Mouse (Mus musculus): ENCODE data around the gene Dst. TPM values are rescaled to one million over a fixed set of nuclear protein-coding genes. Genes with fewer than 3 reads are reported as not detected.

The Dst gene
- polyA plus RNA-seq, 1 experiment from 2014 or later: 5.9 TPM

GRCm38 (mm10) chr1:34179756-34180155, 271.7 kb downstream of the Dst start:
- whole genome bisulfite sequencing (ENCODE audit: insufficient replicate concordance): 48% methylated on average over 19 of the region's 19 CpGs

GRCm38 (mm10) chr1:34182406-34183249, 274.6 kb downstream of the Dst start:
- no peaks in the 10 kb centered on the region for H3K27me3 ChIP-seq
- no peak for ATAC-seq (ENCODE audit: insufficient read depth)
- H3K27ac ChIP-seq (replicated peaks): no peak overlapping the region
- no peaks in the 10 kb centered on the region; the same call in none of the 2 replicates for H3K36me3 ChIP-seq (replicated peaks)
- H3K4me2 ChIP-seq: no peak overlapping the region
- 70% methylated on average over 24 of the region's 24 CpGs for WGBS (ENCODE audit: insufficient replicate concordance)
- H3K4me3 ChIP-seq (replicated peaks): no peak overlapping the region
- H3K4me1 ChIP-seq (replicated peaks): no peaks in the 10 kb centered on the region
- no peaks in the 10 kb centered on the region for H3K9me3 ChIP-seq (replicated peaks)
- H3K9ac ChIP-seq: no peak overlapping the region

More at GRCm38 (mm10) chr1:34179756-34180155, 271.7 kb downstream of the Dst start:
- H3K9me3 ChIP-seq (replicated peaks): no peaks in the 10 kb centered on the region
- no peaks in the 10 kb centered on the region for H3K27me3 ChIP-seq
- H3K4me1 ChIP-seq (replicated peaks): no peaks in the 10 kb centered on the region
- H3K36me3 ChIP-seq (replicated peaks): peaks cover 4% of the 10 kb centered on the region
- ATAC-seq (ENCODE audit: insufficient read depth): no peak
- H3K4me2 ChIP-seq: no peak overlapping the region
- H3K4me3 ChIP-seq (replicated peaks): no peak overlapping the region
- no peak overlapping the region for H3K27ac ChIP-seq (replicated peaks)
- no peak overlapping the region for H3K9ac ChIP-seq

GRCm38 (mm10) chr1:34183250-34183926, 275.4 kb downstream of the Dst start:
- H3K27me3 ChIP-seq: no peaks in the 10 kb centered on the region
- ATAC-seq (ENCODE audit: insufficient read depth): no peak
- no peak overlapping the region for H3K27ac ChIP-seq (replicated peaks)
- H3K4me1 ChIP-seq (replicated peaks): no peaks in the 10 kb centered on the region
- H3K9ac ChIP-seq: no peak overlapping the region
- H3K4me2 ChIP-seq: no peak overlapping the region
- WGBS (ENCODE audit: insufficient replicate concordance): 75% methylated on average over 12 of the region's 12 CpGs
- no peaks in the 10 kb centered on the region for H3K9me3 ChIP-seq (replicated peaks)
- no peaks in the 10 kb centered on the region; the same call in none of the 2 replicates for H3K36me3 ChIP-seq (replicated peaks)
- H3K4me3 ChIP-seq (replicated peaks): no peak overlapping the region

- ATAC-seq (ENCODE audit: insufficient read depth): no peak
- Histone ChIP-seq H3K9ac (no peak overlapping the region), H3K4me3 (replicated peaks) (no peak overlapping the region), H3K27ac (replicated peaks) (no peak overlapping the region), H3K27me3 (no peaks in the 10 kb centered on the region), H3K9me3 (replicated peaks) (no peaks in the 10 kb centered on the region), H3K4me1 (replicated peaks) (no peaks in the 10 kb centered on the region), H3K4me2 (no peak overlapping the region), H3K36me3 (replicated peaks) (no peaks in the 10 kb centered on the region; the same call in 1 of the 2 replicates)
- WGBS (ENCODE audit: insufficient replicate concordance): 54% methylated on average over 6 of the region's 6 CpGs
Observed at GRCm38 (mm10) chr1:34184266-34184665, 276.2 kb downstream of the Dst start.

- H3K27ac ChIP-seq (replicated peaks): no peak overlapping the region
- WGBS (ENCODE audit: insufficient replicate concordance): 72% methylated on average over 6 of the region's 6 CpGs
- no peaks in the 10 kb centered on the region for H3K4me1 ChIP-seq (replicated peaks)
- H3K27me3 ChIP-seq: no peaks in the 10 kb centered on the region
- H3K9ac ChIP-seq: no peak overlapping the region
- H3K4me3 ChIP-seq (replicated peaks): no peak overlapping the region
- H3K9me3 ChIP-seq (replicated peaks): no peaks in the 10 kb centered on the region
- no peak overlapping the region for H3K4me2 ChIP-seq
- no peak for ATAC-seq (ENCODE audit: insufficient read depth)
- no peaks in the 10 kb centered on the region; the same call in none of the 2 replicates for H3K36me3 ChIP-seq (replicated peaks)
Observed at GRCm38 (mm10) chr1:34186033-34186432, 278.0 kb downstream of the Dst start.

GRCm38 (mm10) chr1:34187501-34187900, 279.5 kb downstream of the Dst start:
- Histone ChIP-seq H3K4me2 (no peak overlapping the region), H3K27me3 (no peaks in the 10 kb centered on the region), H3K9me3 (replicated peaks) (no peaks in the 10 kb centered on the region), H3K4me1 (replicated peaks) (no peaks in the 10 kb centered on the region), H3K4me3 (replicated peaks) (no peak overlapping the region), H3K9ac (no peak overlapping the region), H3K27ac (replicated peaks) (no peak overlapping the region), H3K36me3 (replicated peaks) (no peaks in the 10 kb centered on the region; the same call in 1 of the 2 replicates)
- 41% methylated on average over 5 of the region's 5 CpGs for WGBS (ENCODE audit: insufficient replicate concordance)
- ATAC-seq (ENCODE audit: insufficient read depth): no peak

GRCm38 (mm10) chr1:34188721-34189236, 280.8 kb downstream of the Dst start:
- Histone ChIP-seq H3K36me3 (replicated peaks) (peaks cover 3% of the 10 kb centered on the region; the same call in 1 of the 2 replicates), H3K9ac (no peak overlapping the region), H3K4me2 (no peak overlapping the region), H3K27ac (replicated peaks) (no peak overlapping the region), H3K27me3 (no peaks in the 10 kb centered on the region), H3K9me3 (replicated peaks) (no peaks in the 10 kb centered on the region), H3K4me1 (replicated peaks) (no peaks in the 10 kb centered on the region), H3K4me3 (replicated peaks) (no peak overlapping the region)
- WGBS (ENCODE audit: insufficient replicate concordance): 78% methylated on average over 16 of the region's 16 CpGs
- no peak for ATAC-seq (ENCODE audit: insufficient read depth)

- Histone ChIP-seq H3K9me3 (replicated peaks) (no peaks in the 10 kb centered on the region), H3K4me3 (replicated peaks) (no peak overlapping the region), H3K9ac (no peak overlapping the region), H3K36me3 (replicated peaks) (peaks cover 3% of the 10 kb centered on the region; the same call in 1 of the 2 replicates), H3K4me2 (no peak overlapping the region), H3K4me1 (replicated peaks) (no peaks in the 10 kb centered on the region), H3K27ac (replicated peaks) (no peak overlapping the region), H3K27me3 (no peaks in the 10 kb centered on the region)
- ATAC-seq (ENCODE audit: insufficient read depth): no peak
- WGBS (ENCODE audit: insufficient replicate concordance): 77% methylated on average over 14 of the region's 14 CpGs
Observed at GRCm38 (mm10) chr1:34189318-34189717, 281.3 kb downstream of the Dst start.

GRCm38 (mm10) chr1:34189970-34190369, 281.9 kb downstream of the Dst start:
- peaks cover 3% of the 10 kb centered on the region; the same call in 1 of the 2 replicates for H3K36me3 ChIP-seq (replicated peaks)
- no peak overlapping the region for H3K4me2 ChIP-seq
- no peaks in the 10 kb centered on the region for H3K9me3 ChIP-seq (replicated peaks)
- no peak overlapping the region for H3K27ac ChIP-seq (replicated peaks)
- H3K9ac ChIP-seq: no peak overlapping the region
- ATAC-seq (ENCODE audit: insufficient read depth): no peak
- no peaks in the 10 kb centered on the region for H3K4me1 ChIP-seq (replicated peaks)
- H3K4me3 ChIP-seq (replicated peaks): no peak overlapping the region
- no peaks in the 10 kb centered on the region for H3K27me3 ChIP-seq
- 48% methylated on average over 7 of the region's 7 CpGs for WGBS (ENCODE audit: insufficient replicate concordance)

- ATAC-seq (ENCODE audit: insufficient read depth): no peak
- H3K4me2 ChIP-seq: no peak overlapping the region
- 83% methylated on average over 17 of the region's 17 CpGs for WGBS (ENCODE audit: insufficient replicate concordance)
- no peak overlapping the region for H3K27ac ChIP-seq (replicated peaks)
- no peaks in the 10 kb centered on the region for H3K27me3 ChIP-seq
- no peak overlapping the region for H3K4me3 ChIP-seq (replicated peaks)
- no peaks in the 10 kb centered on the region for H3K9me3 ChIP-seq (replicated peaks)
- no peak overlapping the region for H3K9ac ChIP-seq
- H3K4me1 ChIP-seq (replicated peaks): no peaks in the 10 kb centered on the region
- H3K36me3 ChIP-seq (replicated peaks): peaks cover 3% of the 10 kb centered on the region; the same call in 1 of the 2 replicates
Observed at GRCm38 (mm10) chr1:34192174-34192573, 284.1 kb downstream of the Dst start.

GRCm38 (mm10) chr1:34200791-34201190, 292.8 kb downstream of the Dst start:
- Histone ChIP-seq H3K9me3 (replicated peaks) (no peaks in the 10 kb centered on the region), H3K9ac (no peak overlapping the region), H3K4me2 (no peak overlapping the region), H3K27ac (replicated peaks) (no peak overlapping the region), H3K4me3 (replicated peaks) (no peak overlapping the region), H3K4me1 (replicated peaks) (no peaks in the 10 kb centered on the region), H3K36me3 (replicated peaks) (peaks cover 9% of the 10 kb centered on the region; the same call in 1 of the 2 replicates), H3K27me3 (no peaks in the 10 kb centered on the region)
- 70% methylated on average over 18 of the region's 18 CpGs for WGBS (ENCODE audit: insufficient replicate concordance)
- no peak for ATAC-seq (ENCODE audit: insufficient read depth)

All from liver, embryonic 15.5 days (tissue).